Mouse (Mus musculus): Measurements from ENCODE around the gene Fbxl19. TPM values are rescaled to one million over a fixed set of nuclear protein-coding genes. Genes with fewer than 3 reads are reported as not detected.
"Not testable (repeated sequence)": the region's sequence is repeated elsewhere in the genome, so short reads cannot be mapped to it uniquely, and the experiment has no call there.

The Fbxl19 gene
- total RNA-seq, 1 experiment from 2014 or later: 2.1 TPM

GRCm38 (mm10) chr7:127763642-127764041 lies 19.3 kb downstream of the Fbxl19 start:
- ATAC-seq (replicated peaks; ENCODE audit: insufficient number of reproducible peaks, low FRiP score, low TSS enrichment, poor library complexity, severe bottlenecking): no peak

- no peak for ATAC-seq (replicated peaks; ENCODE audit: insufficient number of reproducible peaks, low FRiP score, low TSS enrichment, poor library complexity, severe bottlenecking)
These were observed 21.4 kb downstream of the Fbxl19 start for GRCm38 (mm10) chr7:127765756-127766155.

- no peak for ATAC-seq (replicated peaks; ENCODE audit: insufficient number of reproducible peaks, low FRiP score, low TSS enrichment, poor library complexity, severe bottlenecking)
These were observed 22.7 kb downstream of the Fbxl19 start for GRCm38 (mm10) chr7:127766851-127767609.

GRCm38 (mm10) chr7:127767671-127768345 lies 23.5 kb downstream of the Fbxl19 start:
- ATAC-seq (replicated peaks; ENCODE audit: insufficient number of reproducible peaks, low FRiP score, low TSS enrichment, poor library complexity, severe bottlenecking): no peak

- ATAC-seq (replicated peaks; ENCODE audit: insufficient number of reproducible peaks, low FRiP score, low TSS enrichment, poor library complexity, severe bottlenecking): no peak
These were observed 24.1 kb downstream of the Fbxl19 start for GRCm38 (mm10) chr7:127768346-127768996.

GRCm38 (mm10) chr7:127768997-127769593 lies 24.8 kb downstream of the Fbxl19 start:
- ATAC-seq (replicated peaks; ENCODE audit: insufficient number of reproducible peaks, low FRiP score, low TSS enrichment, poor library complexity, severe bottlenecking): peak; percentile 77

- ATAC-seq (replicated peaks; ENCODE audit: insufficient number of reproducible peaks, low FRiP score, low TSS enrichment, poor library complexity, severe bottlenecking): peak; percentile 62
These were observed 25.3 kb downstream of the Fbxl19 start, which contains the start of gene Orai3 for GRCm38 (mm10) chr7:127769651-127770038. TSS of gene Orai3 (plus strand) at chr7:127769815.

- no peak for ATAC-seq (replicated peaks; ENCODE audit: insufficient number of reproducible peaks, low FRiP score, low TSS enrichment, poor library complexity, severe bottlenecking)
These were observed 25.9 kb downstream of the Fbxl19 start for GRCm38 (mm10) chr7:127770039-127770905.

- no peak for ATAC-seq (replicated peaks; ENCODE audit: insufficient number of reproducible peaks, low FRiP score, low TSS enrichment, poor library complexity, severe bottlenecking)
These were observed 26.9 kb downstream of the Fbxl19 start for GRCm38 (mm10) chr7:127771262-127771661.

- ATAC-seq (replicated peaks; ENCODE audit: insufficient number of reproducible peaks, low FRiP score, low TSS enrichment, poor library complexity, severe bottlenecking): no peak
These were observed 27.7 kb downstream of the Fbxl19 start for GRCm38 (mm10) chr7:127772080-127772479.

GRCm38 (mm10) chr7:127772557-127772956 lies 28.2 kb downstream of the Fbxl19 start:
- no peak for ATAC-seq (replicated peaks; ENCODE audit: insufficient number of reproducible peaks, low FRiP score, low TSS enrichment, poor library complexity, severe bottlenecking)

GRCm38 (mm10) chr7:127773664-127774384 lies 29.5 kb downstream of the Fbxl19 start:
- 0 out of 2 replicates have a peak, but pooled peaks have one; percentile 9 for ATAC-seq (replicated peaks; ENCODE audit: insufficient number of reproducible peaks, low FRiP score, low TSS enrichment, poor library complexity, severe bottlenecking)

GRCm38 (mm10) chr7:127775837-127776236 lies 31.5 kb downstream of the Fbxl19 start:
- ATAC-seq (replicated peaks; ENCODE audit: insufficient number of reproducible peaks, low FRiP score, low TSS enrichment, poor library complexity, severe bottlenecking): not testable (repeated sequence)

GRCm38 (mm10) chr7:127776426-127776825 lies 32.1 kb downstream of the Fbxl19 start, which contains the start of gene Setd1a:
TSS of gene Setd1a (plus strand) at chr7:127776670.
- peak; percentile 37; the same call in 1 of the 2 replicates for ATAC-seq (replicated peaks; ENCODE audit: insufficient number of reproducible peaks, low FRiP score, low TSS enrichment, poor library complexity, severe bottlenecking)

- ATAC-seq (replicated peaks; ENCODE audit: insufficient number of reproducible peaks, low FRiP score, low TSS enrichment, poor library complexity, severe bottlenecking): peak; percentile 87
These were observed 32.6 kb downstream of the Fbxl19 start for GRCm38 (mm10) chr7:127776878-127777473.

GRCm38 (mm10) chr7:127777474-127778266 lies 33.3 kb downstream of the Fbxl19 start:
- ATAC-seq (replicated peaks; ENCODE audit: insufficient number of reproducible peaks, low FRiP score, low TSS enrichment, poor library complexity, severe bottlenecking): no peak

Data from monocyte, adult 5-6 weeks (primary cell).